Mouse (Mus musculus) right cerebral cortex, adult 18-20 months (tissue): Measurements from ENCODE around the gene Nans.

Source experiments
- DNase-seq: peaks from one replicate; pipeline ENCODE4 v3.0.0; 2022; ENCODE audit warnings: mixed read lengths

The Nans gene

GRCm38 (mm10) chr4:46533934-46534720 lies 45.1 kb downstream of the Nans start:
- DNase-seq: no peak

GRCm38 (mm10) chr4:46535094-46535830 lies 46.2 kb downstream of the Nans start:
- no peak for DNase-seq

- DNase-seq: no peak
These were observed 46.9 kb downstream of the Nans start, which contains the start of gene Trim14 for GRCm38 (mm10) chr4:46535840-46536361. Gene Trim14, minus strand, starts transcription at chr4:46536141.

- DNase-seq: no peak
These were observed 50.1 kb downstream of the Nans start for GRCm38 (mm10) chr4:46539167-46539566.

- no peak for DNase-seq
These were observed 52.7 kb downstream of the Nans start for GRCm38 (mm10) chr4:46541707-46542106.

GRCm38 (mm10) chr4:46543366-46544050 lies 54.5 kb downstream of the Nans start:
- DNase-seq: no peak

- DNase-seq: no peak
These were observed 55.3 kb downstream of the Nans start for GRCm38 (mm10) chr4:46544313-46544712.

- no peak for DNase-seq
These were observed 56.5 kb downstream of the Nans start for GRCm38 (mm10) chr4:46545498-46545897.

- no peak for DNase-seq
These were observed 57.7 kb downstream of the Nans start for GRCm38 (mm10) chr4:46546709-46547108.

- no peak for DNase-seq
These were observed 60.9 kb downstream of the Nans start for GRCm38 (mm10) chr4:46549979-46550378.

- no peak for DNase-seq
These were observed 61.4 kb downstream of the Nans start for GRCm38 (mm10) chr4:46550406-46550805.
